Mouse (Mus musculus) intestine, embryonic 16.5 days (tissue): Measurements from ENCODE around the gene Zbtb21. TPM values are rescaled to one million over a fixed set of nuclear protein-coding genes. Genes with fewer than 3 reads are reported as not detected.
"Not testable (repeated sequence)": the region's sequence is repeated elsewhere in the genome, so short reads cannot be mapped to it uniquely, and the experiment has no call there.

Experiments used
- ATAC-seq: fragments of 200-750 bp; cut with Nextera tagmentation; 2 replicates; pipeline ENCODE4 v1.8.0; 2017; ENCODE audit warnings: moderate TSS enrichment, moderate library complexity
- H3K27ac ChIP-seq: fragments of 300-500 bp; sonication (generic); 2 replicates; pipeline ENCODE4 v1.5.1; 2014; ENCODE audit warnings: mild to moderate bottlenecking, low read length
- H3K27me3 ChIP-seq: fragments of 300-500 bp; sonication (generic); replicated peaks from 2 replicates; pipeline ENCODE4 v1.6.1; 2014; ENCODE audit warnings: low read length, control low read depth, mixed read lengths; ENCODE audit not compliant: control insufficient read depth, insufficient read depth
- H3K36me3 ChIP-seq: fragments of 300-500 bp; sonication (generic); 2 replicates; pipeline ENCODE4 v1.6.1; 2014; ENCODE audit warnings: low read length, control low read depth; ENCODE audit not compliant: control insufficient read depth, insufficient read depth
- H3K4me1 ChIP-seq: fragments of 300-500 bp; sonication (generic); 2 replicates; pipeline ENCODE4 v1.6.1; 2014; ENCODE audit warnings: low read length, control low read depth, mixed read lengths; ENCODE audit not compliant: control insufficient read depth, insufficient read depth
- H3K4me2 ChIP-seq: fragments of 300-500 bp; sonication (generic); 2 replicates; pipeline ENCODE4 v1.6.1; 2014; ENCODE audit warnings: low read depth, low read length, control low read depth
- H3K4me3 ChIP-seq: fragments of 300-500 bp; sonication (generic); 2 replicates; pipeline ENCODE4 v1.5.1; 2014; ENCODE audit warnings: mild to moderate bottlenecking, low read length
- H3K9ac ChIP-seq: fragments of 300-500 bp; sonication (generic); 2 replicates; pipeline ENCODE4 v1.6.1; 2014; ENCODE audit warnings: low read depth, low read length
- H3K9me3 ChIP-seq: fragments of 300-500 bp; sonication (generic); 2 replicates; pipeline ENCODE4 v1.6.1; 2016; ENCODE audit warnings: low read length, control low read depth; ENCODE audit not compliant: control insufficient read depth
- WGBS: fragments of 180-500 bp; shearing (Covaris S2); extraction: QIAGEN DNeasy Blood & Tissue Kit; methylation state at CpG from one replicate; pipeline ENCODE4 v1.1.7; 2014; 5-methylcytosine and 5-hydroxymethylcytosine counted together
- polyA plus RNA-seq: library from polyadenylated mRNA; unstranded; fragments of >200 nt; fragmentation: Nextera tagmentation; extraction: Ambion mirVana; gene quantifications from 2 replicates; pipeline ENCODE4 v1.2.1, GENCODE M21; 2015

Gene Zbtb21
- 11.2 and 11.5 TPM in 2 replicates for polyA plus RNA-seq

GRCm38 (mm10) chr16:97962151-97962948, at the start of gene Zbtb21, which contains the start of gene C2cd2:
Zbtb21 (minus strand) TSS chr16:97962622.
C2cd2 (minus strand) TSS chr16:97962598.
- peak; percentile 99 for ATAC-seq
- Histone ChIP-seq H3K4me2 (peak within 1 kb of the TSS; percentile 83), H3K9me3 (no peaks in the 10 kb centered on the region), H3K9ac (peak within 1 kb of the TSS; percentile 83), H3K4me3 (peak within 1 kb of the TSS; percentile 86), H3K27ac (peak within 1 kb of the TSS; percentile 99), H3K36me3 (no peaks in the 10 kb centered on the region), H3K4me1 (peaks cover 9% of the 10 kb centered on the region; the same call in 1 of the 2 replicates), H3K27me3 (no peaks in the 10 kb centered on the region)
- WGBS = under 1% methylated on average over 76 of the region's 78 CpGs

GRCm38 (mm10) chr16:97997383-97997731, 34.9 kb upstream of the Zbtb21 start:
- ATAC-seq = peak; percentile 47; the same call in 1 of the 2 replicates

GRCm38 (mm10) chr16:97996616-97997382, 34.4 kb upstream of the Zbtb21 start, which contains the start of gene B230307C23Rik:
B230307C23Rik (plus strand) TSS chr16:97997315.
- Histone ChIP-seq H3K4me1 (peaks cover 13% of the 10 kb centered on the region), H3K4me2 (peak within 1 kb of the TSS; percentile 61), H3K27me3 (no peaks in the 10 kb centered on the region), H3K9ac (peak within 1 kb of the TSS; percentile 70), H3K9me3 (peaks cover 4% of the 10 kb centered on the region; the same call in 1 of the 2 replicates), H3K36me3 (0 out of 2 replicates have a peak, but pooled peaks cover 4% of the 10 kb centered on the region), H3K4me3 (peak within 1 kb of the TSS; percentile 64), H3K27ac (peak within 1 kb of the TSS; percentile 92)
- ATAC-seq = peak; percentile 99
- WGBS = 2% methylated on average over 22 of the region's 22 CpGs

More at GRCm38 (mm10) chr16:97997383-97997731, 34.9 kb upstream of the Zbtb21 start:
- peak overlapping the region; percentile 64 for H3K4me3 ChIP-seq
- WGBS = under 1% methylated on average over 8 of the region's 8 CpGs
- peaks cover 13% of the 10 kb centered on the region for H3K4me1 ChIP-seq
- peak overlapping the region; percentile 61 for H3K4me2 ChIP-seq
- H3K27ac ChIP-seq = peak overlapping the region; percentile 92
- not testable (repeated sequence) for H3K36me3 ChIP-seq, H3K27me3 ChIP-seq, H3K9me3 ChIP-seq
- peak overlapping the region; percentile 70 for H3K9ac ChIP-seq

GRCm38 (mm10) chr16:97995849-97996615, 33.6 kb upstream of the Zbtb21 start:
- H3K9ac ChIP-seq = peak overlapping the region; percentile 70
- H3K9me3 ChIP-seq = peaks cover 4% of the 10 kb centered on the region; the same call in 1 of the 2 replicates
- H3K27me3 ChIP-seq = no peaks in the 10 kb centered on the region
- H3K4me3 ChIP-seq = peak overlapping the region; percentile 64
- ATAC-seq = peak; percentile 22
- H3K27ac ChIP-seq = peak overlapping the region; percentile 92
- 0 out of 2 replicates have a peak, but pooled peaks cover 4% of the 10 kb centered on the region for H3K36me3 ChIP-seq
- peak overlapping the region; percentile 61 for H3K4me2 ChIP-seq
- H3K4me1 ChIP-seq = peaks cover 13% of the 10 kb centered on the region
- WGBS = 5% methylated on average over 1 of the region's 1 CpGs

- 70% methylated on average over 3 of the region's 3 CpGs for WGBS
- not testable (repeated sequence) for H3K4me3 ChIP-seq, H3K9ac ChIP-seq, H3K4me1 ChIP-seq, H3K27ac ChIP-seq, ATAC-seq, H3K9me3 ChIP-seq, H3K36me3 ChIP-seq, H3K27me3 ChIP-seq, H3K4me2 ChIP-seq
Observed at GRCm38 (mm10) chr16:97992477-97992876, 30.1 kb upstream of the Zbtb21 start.

GRCm38 (mm10) chr16:97991517-97991916, 29.1 kb upstream of the Zbtb21 start:
- ATAC-seq = no peak
- Histone ChIP-seq H3K27me3 (no peaks in the 10 kb centered on the region), H3K4me2 (no peak overlapping the region), H3K36me3 (no peaks in the 10 kb centered on the region), H3K27ac (no peak overlapping the region), H3K4me3 (no peak overlapping the region), H3K4me1 (peaks cover 8% of the 10 kb centered on the region; the same call in 1 of the 2 replicates), H3K9ac (no peak overlapping the region), H3K9me3 (no peaks in the 10 kb centered on the region)
- WGBS = 82% methylated on average over 2 of the region's 2 CpGs

GRCm38 (mm10) chr16:97984589-97984988, 22.2 kb upstream of the Zbtb21 start:
- no peak overlapping the region for H3K9ac ChIP-seq
- no peak overlapping the region for H3K4me2 ChIP-seq
- H3K27ac ChIP-seq = no peak overlapping the region
- H3K9me3 ChIP-seq = no peaks in the 10 kb centered on the region
- no peak overlapping the region for H3K4me3 ChIP-seq
- H3K27me3 ChIP-seq = no peaks in the 10 kb centered on the region
- ATAC-seq = no peak
- no peaks in the 10 kb centered on the region for H3K4me1 ChIP-seq
- no peaks in the 10 kb centered on the region for H3K36me3 ChIP-seq
- 65% methylated on average over 5 of the region's 5 CpGs for WGBS

- ATAC-seq = no peak
- WGBS = 91% methylated on average over 1 of the region's 1 CpGs
Observed at GRCm38 (mm10) chr16:97981362-97981761, 18.9 kb upstream of the Zbtb21 start.

More at GRCm38 (mm10) chr16:97981362-97981761, 18.9 kb upstream of the Zbtb21 start:
- H3K4me2 ChIP-seq = no peak overlapping the region
- no peak overlapping the region for H3K9ac ChIP-seq
- no peaks in the 10 kb centered on the region for H3K9me3 ChIP-seq
- H3K4me3 ChIP-seq = no peak overlapping the region
- H3K4me1 ChIP-seq = no peaks in the 10 kb centered on the region
- H3K36me3 ChIP-seq = no peaks in the 10 kb centered on the region
- no peak overlapping the region for H3K27ac ChIP-seq
- H3K27me3 ChIP-seq = no peaks in the 10 kb centered on the region
